Mouse (Mus musculus): Measurements from ENCODE around the gene Zfp148. TPM values are rescaled to one million over a fixed set of nuclear protein-coding genes. Genes with fewer than 3 reads are reported as not detected.

Zfp148 gene
- 72.9 TPM for polyA plus RNA-seq (2017; shearing (Covaris generic))

GRCm38 (mm10) chr16:33379944-33380881, at the start of gene Zfp148:
Gene Zfp148 (plus strand): TSS chr16:33380836.

DNA sequence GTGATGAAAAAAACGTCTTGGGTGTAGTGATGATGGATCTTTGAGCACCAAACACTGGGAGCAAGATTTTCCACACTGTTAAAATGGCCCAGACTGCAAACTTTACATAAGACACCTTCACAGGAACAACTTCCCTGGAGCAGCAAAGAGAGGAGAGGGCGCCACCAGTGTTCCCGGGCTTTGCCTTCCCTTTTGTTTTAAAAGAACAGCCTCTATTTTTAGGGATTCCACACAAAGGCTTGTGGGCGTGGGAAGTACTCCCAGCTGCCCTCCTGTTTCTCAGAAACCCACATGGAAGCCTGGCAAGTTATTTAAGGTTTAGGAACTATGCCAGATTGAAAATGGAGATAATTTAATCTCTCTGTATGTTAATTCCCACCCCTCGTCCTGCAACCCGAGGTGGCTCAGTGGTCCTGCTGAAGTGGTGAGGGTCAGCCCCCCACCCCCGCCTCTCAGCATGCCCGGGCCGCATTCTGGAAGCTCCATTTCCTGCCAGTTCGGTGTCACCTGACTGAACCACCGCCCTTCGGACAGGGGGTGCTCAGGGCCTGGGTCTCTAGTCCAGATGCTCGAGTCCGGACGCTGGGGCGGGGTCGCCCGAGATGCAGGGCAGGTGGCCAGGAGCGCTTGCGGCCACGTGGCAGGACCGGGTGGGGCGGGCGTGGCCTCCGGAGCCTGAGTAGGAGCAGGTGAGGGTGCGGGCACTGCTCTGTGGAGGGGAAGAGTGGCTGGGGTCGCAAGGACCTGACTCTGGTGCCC, 136.3 kb downstream of the Zfp148 start, which contains the start of gene Slc12a8:
Gene Slc12a8, plus strand, starts transcription at position 522 of the 759 bp plus-strand sequence.

Other genes starting within 250 kb of the Zfp148 start
- gene Osbpl11, start 195.8 kb upstream of the Zfp148 start, polyA plus RNA-seq (2017; shearing (Covaris generic)) = 23.4 TPM
- gene Snx4, start 129.4 kb upstream of the Zfp148 start, polyA plus RNA-seq (2017; shearing (Covaris generic)) = 70.8 TPM
- gene Slc12a8, start 136.5 kb downstream of the Zfp148 start, polyA plus RNA-seq (2017; shearing (Covaris generic)) = 0.85 TPM

All from effector memory CD4-positive, alpha-beta T cell, adult 7 months (primary cell).